Mouse (Mus musculus): Measurements from ENCODE around the gene Slc38a3.

DNA sequence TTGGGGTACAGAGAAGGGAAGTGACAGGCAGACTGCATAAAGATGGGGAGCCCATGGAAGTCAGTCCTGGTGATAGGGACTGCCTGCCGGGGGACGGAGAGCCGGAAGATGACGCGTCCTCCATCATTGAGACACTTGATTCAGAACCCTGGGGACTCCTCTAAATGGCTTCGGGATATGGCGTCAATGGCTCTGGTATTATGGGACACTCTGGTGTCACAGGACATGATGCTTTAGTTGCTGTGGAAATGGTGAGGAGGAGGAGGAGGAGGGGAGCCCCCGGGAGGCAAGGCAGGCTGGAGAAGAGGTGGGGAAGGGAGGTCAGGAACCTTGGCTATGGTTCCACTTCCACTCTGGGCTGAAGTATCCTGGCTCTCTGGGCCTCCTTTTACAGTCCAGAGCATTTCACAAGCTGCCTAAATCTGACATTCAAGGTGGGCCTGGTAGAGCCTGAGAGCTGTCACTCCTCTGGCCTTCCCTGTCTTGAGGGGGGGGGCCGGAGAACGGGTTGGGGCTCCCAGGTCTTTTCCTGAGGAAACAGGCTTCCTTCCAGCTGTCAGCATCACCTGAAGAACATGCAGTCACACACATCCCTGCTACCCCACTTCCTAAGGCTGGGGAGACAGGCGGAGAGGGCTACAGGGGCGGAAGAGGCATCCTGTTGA, 26.2 kb upstream of the Slc38a3 start:
- no peak for TF ChIP-seq CTCF (IDR thresholded peaks at IDR 0.05)
- TF ChIP-seq EP300 (IDR thresholded peaks at IDR 0.05), result no peak
